Mouse (Mus musculus): ENCODE data around the gene 4930503B20Rik. TPM values are rescaled to one million over a fixed set of nuclear protein-coding genes. Genes with fewer than 3 reads are reported as not detected.

The 4930503B20Rik gene
- polyA plus RNA-seq, 1 experiment from 2014 or later, result not detected

Other genes starting within 250 kb of the 4930503B20Rik start
- 13.3 and 14.4 TPM in 2 replicates for gene Ssx2ip, start 246.7 kb downstream of the 4930503B20Rik start, polyA plus RNA-seq (2015; fragmentation: Nextera tagmentation; extraction: Ambion mirVana)
- 4.6 and 5.1 TPM in 2 replicates for gene Ctbs, start 201.5 kb downstream of the 4930503B20Rik start, polyA plus RNA-seq (2015; fragmentation: Nextera tagmentation; extraction: Ambion mirVana)
- 6.4 and 7.5 TPM in 2 replicates for gene Spata1, start 151.6 kb downstream of the 4930503B20Rik start, polyA plus RNA-seq (2015; fragmentation: Nextera tagmentation; extraction: Ambion mirVana)
- 565 TPM in 2 replicates for gene Gng5, start 151.5 kb downstream of the 4930503B20Rik start, polyA plus RNA-seq (2015; fragmentation: Nextera tagmentation; extraction: Ambion mirVana)
- gene Rpf1, start 129.9 kb downstream of the 4930503B20Rik start, polyA plus RNA-seq (2015; fragmentation: Nextera tagmentation; extraction: Ambion mirVana), result 48.9 and 49.6 TPM in 2 replicates
- gene Uox, start 80.9 kb downstream of the 4930503B20Rik start, polyA plus RNA-seq (2015; fragmentation: Nextera tagmentation; extraction: Ambion mirVana), result not detected in 2 replicates
- gene Dnase2b, start 35.7 kb downstream of the 4930503B20Rik start, polyA plus RNA-seq (2015; fragmentation: Nextera tagmentation; extraction: Ambion mirVana), result not detected in 2 replicates
- gene Samd13, start 34.3 kb upstream of the 4930503B20Rik start, polyA plus RNA-seq (2015; fragmentation: Nextera tagmentation; extraction: Ambion mirVana), result 0.23 and 0.44 TPM in 2 replicates
- gene Prkacb, start 161.7 kb upstream of the 4930503B20Rik start, polyA plus RNA-seq (2015; fragmentation: Nextera tagmentation; extraction: Ambion mirVana), result 133 and 140 TPM in 2 replicates
- gene Ttll7, start 201.1 kb upstream of the 4930503B20Rik start, polyA plus RNA-seq (2015; fragmentation: Nextera tagmentation; extraction: Ambion mirVana), result 9.5 and 9.7 TPM in 2 replicates